Mouse (Mus musculus): ENCODE results near the gene Lrriq1. TPM values are rescaled to one million over a fixed set of nuclear protein-coding genes. Genes with fewer than 3 reads are reported as not detected.

Lrriq1 gene
- total RNA-seq, 4 experiments from 2014 or later: 3.4 to 6.8 (median 4.5) TPM

DNA sequence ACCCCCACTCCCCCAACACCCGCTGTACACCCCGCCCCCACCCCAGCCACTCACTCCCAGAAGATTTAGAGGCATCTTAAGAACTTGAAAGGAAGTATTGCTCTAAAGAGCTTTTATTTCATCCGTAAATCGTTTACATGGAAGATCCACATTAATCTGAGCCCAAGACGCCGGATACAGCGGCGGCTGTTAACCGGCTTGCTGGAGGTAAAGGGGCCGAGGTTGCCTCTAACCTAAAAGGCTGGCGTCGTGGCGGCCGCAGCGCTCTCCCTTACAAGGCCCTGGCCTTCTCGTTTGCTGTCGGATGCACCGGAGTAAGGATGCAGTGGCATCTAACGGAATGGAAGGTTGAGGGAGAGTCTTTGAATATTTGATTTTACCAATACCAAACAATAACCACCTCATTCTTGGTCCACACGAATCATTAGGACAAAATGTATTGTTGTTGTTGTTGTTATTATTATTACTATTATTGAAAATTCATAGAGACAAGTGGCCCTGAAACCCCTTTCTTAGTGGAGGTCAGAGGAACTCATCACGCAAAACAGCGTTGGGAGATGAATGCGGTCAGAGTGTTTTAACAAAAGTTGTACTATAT lies 206.9 kb downstream of the Lrriq1 start:
- DNase-seq (ENCODE audit: low spot score in 2 of 2): no peak

DNA sequence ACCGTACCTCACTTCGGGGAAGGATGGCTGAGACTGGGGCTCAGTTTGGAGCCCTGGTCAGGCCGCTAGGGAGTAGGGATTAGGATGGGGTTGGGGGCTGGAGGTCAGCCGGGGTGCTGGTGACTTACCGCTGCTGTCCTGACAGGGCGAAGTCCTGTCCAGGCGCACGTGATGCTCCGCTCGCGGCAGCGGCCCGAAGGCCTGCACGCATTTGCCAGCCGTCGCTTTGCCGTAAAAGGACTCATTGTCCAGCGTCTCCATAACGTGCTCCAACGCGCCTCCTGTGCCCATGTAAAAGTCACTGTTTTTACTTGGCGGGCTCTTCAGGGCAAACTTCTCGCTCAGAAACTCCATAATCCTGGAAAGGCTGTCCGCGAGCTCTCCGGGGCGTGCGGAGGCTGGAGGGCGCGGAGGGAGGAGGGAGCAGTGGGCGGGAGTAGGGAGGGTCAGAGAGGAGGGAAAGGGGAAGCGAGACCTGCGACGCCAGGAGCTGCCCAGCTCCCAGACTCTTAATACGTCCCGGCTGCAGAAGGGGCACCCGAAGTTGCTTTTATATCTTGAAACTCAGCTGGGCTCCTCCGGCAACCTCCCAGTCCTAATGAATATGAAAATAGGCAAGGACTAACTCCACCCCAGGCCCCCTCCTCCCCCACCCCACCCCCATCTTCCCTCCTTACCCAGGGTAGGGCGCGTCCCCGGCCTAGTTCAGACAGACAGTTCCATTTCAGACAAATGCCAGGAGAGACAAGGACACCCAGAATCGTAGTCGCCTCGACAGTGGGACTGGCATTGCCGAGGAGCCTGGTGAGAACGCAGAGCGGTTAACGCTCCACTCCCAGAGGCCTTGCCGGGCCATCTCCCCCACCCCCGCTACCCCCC lies 207.6 kb downstream of the Lrriq1 start:
- DNase-seq (ENCODE audit: low spot score in 2 of 2): no peak

DNA sequence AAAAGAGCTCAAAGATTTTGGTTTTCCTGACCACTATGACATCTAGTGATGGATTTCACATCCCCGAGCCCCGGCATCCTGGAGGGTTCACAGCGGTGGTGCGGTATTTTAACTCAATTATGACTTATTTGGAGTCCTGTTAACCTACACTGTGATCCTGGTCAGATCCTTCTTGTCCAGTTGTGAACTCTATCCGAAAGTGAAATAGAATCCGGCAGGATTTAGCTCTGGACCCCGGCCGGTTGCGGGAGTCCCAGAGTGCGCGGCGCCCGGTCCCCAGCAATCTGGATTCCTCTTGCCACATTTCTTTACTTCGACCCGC lies 208.2 kb downstream of the Lrriq1 start:
- DNase-seq (ENCODE audit: low spot score in 2 of 2): no peak

DNA sequence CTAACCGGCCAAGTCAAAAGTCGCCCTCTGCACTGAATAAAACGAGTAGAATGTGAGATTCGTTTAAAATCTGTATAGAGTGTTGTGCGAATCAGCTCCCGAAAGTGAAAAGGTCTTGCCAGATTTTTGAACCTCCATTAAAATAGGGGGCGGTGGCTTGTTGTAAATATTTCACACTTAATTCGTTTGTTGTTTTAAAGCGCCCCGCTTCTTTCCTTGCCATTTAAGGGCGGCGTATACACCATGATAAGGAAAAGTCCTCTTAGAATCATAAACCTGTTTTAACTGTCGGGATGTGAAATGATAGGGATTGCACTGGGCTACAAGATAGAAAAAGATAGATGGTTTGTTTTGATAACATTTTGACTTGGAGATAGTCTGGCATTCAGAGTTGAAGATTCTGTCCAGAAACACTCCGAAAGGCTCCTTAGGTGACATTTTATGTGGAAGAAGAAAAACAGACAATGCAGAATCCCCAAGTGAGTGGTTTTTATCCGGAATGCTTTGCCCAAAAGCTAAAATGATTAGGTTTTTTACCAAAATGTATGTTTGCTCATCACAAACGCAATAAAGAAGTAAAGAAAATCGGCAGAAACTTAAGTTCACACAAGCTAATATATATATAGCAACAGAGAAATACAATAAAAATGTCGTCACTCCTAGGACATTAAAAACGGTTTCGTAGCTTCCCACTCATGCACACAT lies 208.7 kb downstream of the Lrriq1 start:
- no peak for DNase-seq (ENCODE audit: low spot score in 2 of 2)

DNA sequence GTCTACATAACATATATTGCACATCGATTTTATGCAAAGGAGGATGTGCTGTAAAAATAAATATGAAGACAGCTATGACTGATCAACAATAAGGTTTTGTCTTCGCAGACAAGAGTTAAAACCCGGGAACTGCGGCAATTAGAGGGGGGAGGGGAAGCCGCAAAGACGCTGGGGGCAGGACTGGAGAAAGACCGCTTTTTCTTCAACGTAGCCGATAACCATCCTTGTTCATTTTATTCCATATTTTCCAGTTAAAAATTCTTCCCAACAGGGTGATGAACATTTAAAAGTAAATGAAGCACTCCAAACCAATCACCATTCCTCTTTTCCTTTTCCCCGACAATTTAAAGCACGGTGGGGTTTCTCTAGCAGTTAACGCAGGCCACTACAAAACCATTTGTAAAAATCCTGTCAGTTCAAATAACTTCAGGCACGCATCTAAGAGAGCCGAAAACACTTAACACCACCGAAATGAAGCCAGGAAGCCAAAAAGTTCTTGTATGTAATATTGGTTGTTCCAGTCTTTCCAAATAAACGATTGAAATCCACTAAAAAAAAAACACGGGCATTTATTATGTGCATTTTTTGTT lies 209.4 kb downstream of the Lrriq1 start:
- no peak for DNase-seq (ENCODE audit: low spot score in 2 of 2)

DNA sequence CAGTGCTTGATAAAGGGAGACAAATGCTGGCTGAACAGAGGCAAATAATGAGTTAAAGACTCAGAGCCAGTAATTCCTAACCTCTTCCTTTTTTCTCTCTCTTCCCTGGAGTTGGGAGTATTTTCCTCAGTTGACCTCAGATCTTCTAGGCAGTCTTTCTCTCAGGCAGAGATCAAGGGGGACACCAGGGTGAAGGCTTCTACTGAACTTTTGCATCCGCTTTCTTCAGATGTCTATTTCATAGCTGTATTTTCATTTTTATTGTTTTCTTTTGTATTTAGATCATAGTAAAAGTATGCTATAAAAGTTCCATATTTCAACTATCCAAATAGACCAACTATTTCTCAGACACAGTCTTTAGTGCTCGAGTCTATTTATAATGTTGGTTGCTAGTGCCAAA lies 233.6 kb downstream of the Lrriq1 start:
- no peak for DNase-seq (ENCODE audit: low spot score in 2 of 2)

DNA sequence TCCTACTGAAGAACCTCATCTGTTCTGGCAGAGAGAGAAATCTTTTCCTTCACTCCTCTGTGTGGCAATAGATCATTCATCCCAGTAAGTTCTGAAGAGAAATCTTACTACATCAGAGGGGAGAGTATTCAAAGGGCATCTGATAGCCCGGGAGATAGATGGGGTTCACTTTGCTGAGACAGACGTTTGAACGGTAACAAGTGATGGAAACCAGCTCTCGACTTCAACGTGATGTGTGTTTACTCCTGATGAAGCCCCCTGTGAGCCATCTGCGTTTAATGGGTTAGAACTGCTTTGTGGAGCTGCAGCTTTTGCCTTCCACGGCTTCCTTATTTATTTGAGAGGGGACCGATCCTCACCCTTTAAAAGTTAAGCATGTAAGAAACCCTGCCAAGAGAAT lies 235.2 kb downstream of the Lrriq1 start:
- no peak for DNase-seq (ENCODE audit: low spot score in 2 of 2)

DNA sequence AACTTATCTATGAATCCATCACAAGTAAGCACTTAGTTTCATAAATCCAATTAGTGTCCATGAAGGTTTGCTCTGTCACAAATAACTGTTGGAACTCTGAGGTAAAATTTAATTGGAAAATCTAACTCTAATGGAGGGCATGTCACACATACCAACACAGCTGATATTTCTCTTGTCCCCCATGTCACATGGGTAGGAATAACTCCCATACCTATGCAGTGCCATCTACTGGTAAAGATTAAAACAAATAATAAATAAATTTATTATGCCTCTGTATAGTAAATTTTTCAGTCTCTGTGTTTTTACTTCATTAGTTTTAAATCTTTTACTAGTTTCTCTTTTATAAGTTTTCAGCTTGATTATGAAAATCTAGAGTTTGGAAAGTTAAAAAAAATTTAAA lies 236.5 kb downstream of the Lrriq1 start:
- DNase-seq (ENCODE audit: low spot score in 2 of 2): no peak

Other genes starting within 250 kb of the Lrriq1 start
- gene Alx1, start 206.1 kb downstream of the Lrriq1 start, total RNA-seq (2022): under 1 TPM in 1 of 4 experiments, not detected in 3; 0.53 TPM
- gene Slc6a15, start 131.5 kb upstream of the Lrriq1 start, total RNA-seq (2022): 10 to 100 TPM; 53.6 to 58.4 (median 56.0) TPM

All from left cerebral cortex, adult 8-10 months (tissue).